Mouse (Mus musculus): ENCODE results near the gene Anapc2.
"Not testable (repeated sequence)": the region's sequence is repeated elsewhere in the genome, so short reads cannot be mapped to it uniquely, and the experiment has no call there.

Gene Anapc2

DNA sequence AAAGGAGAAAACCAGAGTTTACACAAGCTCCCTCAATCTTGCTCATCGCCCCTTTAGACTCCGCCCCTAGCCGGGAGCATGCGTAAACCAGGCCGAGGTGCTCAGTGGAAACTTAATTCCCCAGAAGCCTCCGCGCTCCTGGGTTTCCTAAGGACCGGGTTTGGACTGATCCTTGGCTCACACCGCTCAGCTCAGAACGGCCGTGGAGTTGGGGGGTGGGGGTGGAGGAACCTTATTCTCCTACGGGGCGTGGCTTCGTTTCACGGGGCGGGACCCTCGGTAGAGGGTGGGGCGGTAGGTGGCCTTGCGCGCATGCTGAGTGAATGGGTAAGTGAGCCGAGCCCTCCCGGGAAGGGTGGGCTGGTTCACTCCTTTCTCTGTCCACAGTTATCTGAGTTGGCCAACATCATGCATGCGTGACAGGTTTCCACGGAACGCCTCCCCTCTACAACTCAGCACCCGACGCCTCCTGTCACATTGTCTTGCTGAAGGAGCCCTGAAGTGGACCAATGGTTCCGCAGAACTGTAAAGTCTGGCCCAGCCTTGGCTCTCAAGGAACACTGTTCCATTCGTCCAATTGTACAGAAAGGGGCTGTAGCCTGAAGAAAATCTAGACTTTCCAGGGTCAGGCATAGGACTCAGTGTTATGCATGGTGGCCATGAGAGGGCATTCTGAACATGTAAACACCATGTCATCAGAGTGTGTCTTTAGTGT is 31.4 kb upstream of the Anapc2 start:
- peak; percentile 65 for DNase-seq (ENCODE audit: low read depth, low spot score)

DNA sequence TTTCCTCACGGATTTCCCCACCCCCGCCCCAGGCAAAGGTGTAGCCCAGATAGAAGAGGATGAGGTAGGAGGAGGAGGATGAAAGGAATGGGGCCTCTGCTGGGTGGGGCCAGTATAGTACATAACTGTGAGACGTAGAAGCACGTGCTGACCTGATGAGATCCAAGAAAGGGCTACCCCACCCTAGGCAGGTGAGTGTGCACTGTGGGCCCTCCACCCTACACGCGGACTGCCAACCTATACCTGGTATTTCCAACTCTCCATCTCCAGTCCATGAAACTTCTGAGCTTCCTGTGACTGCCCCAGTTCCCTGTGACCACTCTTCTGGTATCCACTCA is 30.9 kb upstream of the Anapc2 start:
- DNase-seq (ENCODE audit: low read depth, low spot score) = no peak

GRCm38 (mm10) chr2:25242101-25242506 is 30.2 kb upstream of the Anapc2 start, which contains the start of the genes Rnf208 and Cysrt1:
TSS of gene Rnf208 (plus strand) at chr2:25242255.
TSS of gene Cysrt1 (minus strand) at chr2:25242452.
- DNase-seq (ENCODE audit: low read depth, low spot score) = no peak

DNA sequence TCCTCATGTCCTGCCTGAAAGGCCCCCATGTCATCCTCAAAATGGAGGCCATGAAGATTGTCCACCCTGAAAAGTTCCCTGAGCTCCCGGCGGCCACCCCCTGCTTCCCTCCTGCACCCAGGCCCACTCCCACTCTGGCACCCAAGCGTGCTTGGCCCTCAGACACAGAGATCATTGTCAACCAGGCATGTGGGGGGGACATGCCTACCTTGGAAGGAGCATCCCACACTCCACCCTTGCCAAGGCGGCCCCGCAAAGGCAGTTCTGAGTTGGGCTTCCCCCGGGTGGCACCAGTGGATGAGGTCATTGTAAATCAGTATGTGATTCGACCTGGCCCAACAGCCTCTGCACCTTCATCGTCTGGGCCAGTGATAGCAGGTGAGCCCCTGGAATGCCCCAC is 28.9 kb upstream of the Anapc2 start:
- DNase-seq (ENCODE audit: low read depth, low spot score) = no peak

GRCm38 (mm10) chr2:25244144-25244543 is 28.1 kb upstream of the Anapc2 start:
- DNase-seq (ENCODE audit: low read depth, low spot score) = no peak

DNA sequence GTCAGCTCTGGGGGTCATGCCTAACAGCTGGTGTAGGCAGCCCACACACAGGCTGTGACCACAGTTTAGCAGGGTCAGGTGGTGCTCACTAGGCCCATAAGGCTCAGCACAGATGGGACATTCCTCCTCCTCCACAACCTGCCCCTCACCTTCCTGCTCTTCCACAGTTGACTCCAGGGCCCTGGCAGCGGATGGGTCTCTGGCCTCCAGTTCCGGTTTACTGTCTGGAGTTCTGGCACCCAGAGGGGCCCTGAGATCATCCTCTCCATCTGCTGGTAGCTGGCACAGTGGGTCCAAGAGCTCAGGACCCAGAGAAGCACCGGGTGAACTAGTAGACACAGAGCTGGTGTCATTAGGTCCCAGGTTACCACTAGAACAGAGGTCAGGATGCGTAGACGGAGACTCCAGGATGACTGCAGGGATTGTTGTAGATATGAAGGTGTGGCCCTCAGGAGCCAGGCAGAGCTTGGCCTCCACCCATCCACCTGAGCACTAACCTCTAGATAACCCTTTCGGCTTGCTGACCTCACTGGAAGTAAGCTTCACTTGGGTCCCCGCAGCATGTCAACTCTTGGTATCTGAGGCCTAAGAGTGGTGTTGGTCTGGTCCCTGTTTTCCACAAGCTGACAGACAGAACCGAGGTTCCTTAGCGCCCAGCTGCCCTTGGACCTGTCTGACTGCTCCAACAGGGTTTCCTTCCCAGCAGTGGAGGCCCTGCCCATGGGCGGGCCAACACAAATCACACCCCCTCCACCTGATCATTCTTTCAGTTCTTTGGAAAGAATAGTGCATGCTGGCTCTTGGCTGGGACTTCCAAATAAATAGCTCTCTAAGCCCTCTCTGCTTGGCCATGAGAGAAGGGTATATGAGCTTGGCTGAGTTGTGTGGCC is 25.9 kb upstream of the Anapc2 start, which contains the start of gene AL732309.1:
AL732309.1 (minus strand) TSS at position 681 of the 890 bp plus-strand sequence.
- no peak for DNase-seq (ENCODE audit: low read depth, low spot score)

- no peak for DNase-seq (ENCODE audit: low read depth, low spot score)
These were observed 19.9 kb upstream of the Anapc2 start for GRCm38 (mm10) chr2:25252331-25252730.

GRCm38 (mm10) chr2:25255284-25255779 is 16.9 kb upstream of the Anapc2 start, which contains the start of gene Tmem203:
TSS of gene Tmem203 (plus strand) at chr2:25255439.
- peak; percentile 92 for DNase-seq (ENCODE audit: low read depth, low spot score)

DNA sequence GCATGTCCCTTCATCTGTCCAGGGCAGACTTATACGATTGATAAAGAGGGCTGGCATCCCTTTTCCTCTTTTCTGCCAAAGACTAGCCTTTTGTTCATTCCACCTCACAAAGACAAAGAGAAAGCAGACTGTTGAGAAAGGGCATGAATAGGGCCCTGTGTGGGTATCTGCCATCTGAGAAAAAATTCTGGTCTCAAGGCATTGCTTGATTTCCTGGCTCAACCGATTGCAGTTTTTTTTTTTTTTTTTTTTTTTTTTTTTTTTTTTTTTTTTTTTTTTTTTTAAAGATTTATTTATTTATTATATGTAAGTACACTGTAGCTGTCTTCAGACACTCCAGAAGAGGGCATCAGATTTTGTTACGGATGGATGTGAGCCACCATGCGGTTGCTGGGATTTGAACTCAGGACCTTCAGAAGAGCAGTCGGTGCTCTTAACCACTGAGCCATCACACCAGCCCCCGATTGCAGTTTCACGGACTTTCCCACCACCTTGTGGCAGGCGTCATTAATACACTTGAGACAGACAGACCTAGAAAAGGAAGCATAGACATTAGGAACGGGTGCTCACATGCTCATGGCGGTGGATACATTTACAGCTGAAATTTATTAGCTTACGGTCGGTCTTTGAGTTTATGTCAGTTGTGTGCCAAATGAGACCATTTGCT is 15.7 kb upstream of the Anapc2 start:
- not testable (repeated sequence) for DNase-seq (ENCODE audit: low read depth, low spot score)

DNA sequence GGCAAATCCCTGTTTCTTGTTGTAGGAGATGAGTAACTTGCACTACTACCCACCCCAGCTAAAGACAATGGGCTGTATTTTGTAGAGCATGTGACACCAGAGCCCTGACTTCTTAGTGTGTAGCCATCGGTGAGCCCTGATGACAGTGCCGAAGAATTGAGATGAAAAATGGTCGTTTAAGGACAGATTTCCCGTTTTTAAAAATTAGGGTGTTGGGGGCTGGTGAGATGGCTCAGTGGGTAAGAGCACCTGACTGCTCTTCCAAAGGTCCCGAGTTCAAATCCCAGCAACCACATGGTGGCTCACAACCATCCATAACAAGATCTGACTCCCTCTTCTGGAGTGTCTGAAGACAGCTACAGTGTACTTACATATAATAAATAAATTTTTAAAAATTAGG is 15.0 kb upstream of the Anapc2 start:
- DNase-seq (ENCODE audit: low read depth, low spot score) = not testable (repeated sequence)

GRCm38 (mm10) chr2:25258887-25259286 is 13.4 kb upstream of the Anapc2 start:
- no peak for DNase-seq (ENCODE audit: low read depth, low spot score)

DNA sequence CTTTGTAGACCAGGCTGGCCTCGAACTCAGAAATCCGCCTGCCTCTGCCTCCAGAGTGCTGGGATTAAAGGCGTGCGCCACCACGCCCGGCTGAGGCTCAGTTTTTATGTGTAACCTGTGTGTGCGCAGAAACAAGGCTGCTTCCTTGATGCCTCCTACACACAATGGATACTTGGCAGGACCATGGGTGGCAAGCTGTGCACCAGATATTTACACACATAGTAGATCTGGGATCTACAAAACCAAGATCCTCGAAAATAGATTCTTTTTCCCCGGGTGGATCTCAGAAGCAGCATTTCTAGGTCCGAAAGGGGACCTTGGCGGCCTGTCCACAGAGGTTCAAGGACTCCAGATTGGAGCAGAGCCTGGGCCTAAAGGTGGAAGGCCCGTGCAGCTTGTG is 10.4 kb upstream of the Anapc2 start:
- DNase-seq (ENCODE audit: low read depth, low spot score) = no peak

- peak; percentile 90 for DNase-seq (ENCODE audit: low read depth, low spot score)
These were observed 9.9 kb upstream of the Anapc2 start, which contains the start of gene Tprn for GRCm38 (mm10) chr2:25262291-25262767. TSS of gene Tprn (plus strand) at chr2:25262618.

- DNase-seq (ENCODE audit: low read depth, low spot score) = no peak
These were observed 9.3 kb upstream of the Anapc2 start for GRCm38 (mm10) chr2:25262795-25263622.

- DNase-seq (ENCODE audit: low read depth, low spot score) = no peak
These were observed 8.5 kb upstream of the Anapc2 start for GRCm38 (mm10) chr2:25263623-25264285.

- no peak for DNase-seq (ENCODE audit: low read depth, low spot score)
These were observed 8.0 kb upstream of the Anapc2 start for GRCm38 (mm10) chr2:25264286-25264660.

DNA sequence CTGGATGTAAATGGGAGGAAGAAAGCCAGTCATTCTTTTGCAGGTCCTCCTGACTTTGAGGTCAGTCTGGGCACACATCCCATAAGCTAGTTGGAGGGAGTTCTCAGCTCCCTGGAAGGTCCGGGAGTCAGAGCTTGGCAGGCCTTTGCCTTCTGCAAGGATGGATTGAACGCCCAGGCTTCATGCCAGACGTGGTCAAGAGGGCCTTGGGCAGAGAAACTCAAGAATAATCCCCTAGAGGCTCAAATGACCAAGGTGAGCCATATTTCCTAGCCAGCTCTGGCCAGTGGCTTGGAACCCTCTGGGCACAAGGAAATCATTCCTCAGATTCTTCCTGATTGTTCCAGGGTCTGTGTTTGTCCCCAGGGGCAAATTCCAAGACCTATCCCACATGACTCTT is 7.4 kb upstream of the Anapc2 start:
- no peak for DNase-seq (ENCODE audit: low read depth, low spot score)

DNA sequence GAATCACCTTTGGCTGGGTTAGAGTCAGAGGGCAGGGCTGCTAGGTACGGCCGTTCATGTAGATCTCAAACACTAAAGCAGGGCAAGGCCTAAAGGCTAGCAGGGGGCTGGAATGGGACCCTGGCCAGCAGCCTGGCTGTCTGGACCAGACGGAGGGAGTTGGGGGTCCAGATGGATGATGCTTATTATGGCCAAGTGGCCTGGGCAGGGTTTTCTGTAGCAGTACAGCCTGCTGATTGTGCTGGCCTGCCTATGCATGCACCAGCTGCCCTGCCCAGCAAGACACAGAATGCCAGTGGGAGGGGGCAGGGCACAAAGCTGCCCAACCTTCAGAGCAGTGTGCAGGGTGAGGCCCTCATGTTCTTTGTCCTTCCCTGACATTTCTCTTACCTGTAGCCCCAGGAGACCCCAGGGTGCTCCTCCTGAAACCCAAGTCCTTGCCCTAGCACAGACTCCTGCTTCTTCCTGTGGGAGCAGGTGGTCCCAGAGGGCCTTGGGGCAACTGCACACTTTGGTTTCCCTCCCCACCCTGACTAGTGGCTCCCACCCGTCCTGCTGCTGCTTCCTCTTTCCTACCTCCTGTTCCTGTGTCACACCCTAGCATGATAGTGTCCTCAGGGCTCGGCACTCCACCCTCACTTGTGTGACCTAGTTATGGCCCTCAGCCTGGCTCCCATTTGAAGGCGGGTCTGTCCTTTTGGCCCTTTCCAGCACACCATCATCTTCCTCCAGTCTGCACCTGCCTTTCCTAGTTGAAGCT is 6.2 kb upstream of the Anapc2 start:
- DNase-seq (ENCODE audit: low read depth, low spot score) = no peak

GRCm38 (mm10) chr2:25266720-25267119 is 5.6 kb upstream of the Anapc2 start:
- DNase-seq (ENCODE audit: low read depth, low spot score) = no peak

DNA sequence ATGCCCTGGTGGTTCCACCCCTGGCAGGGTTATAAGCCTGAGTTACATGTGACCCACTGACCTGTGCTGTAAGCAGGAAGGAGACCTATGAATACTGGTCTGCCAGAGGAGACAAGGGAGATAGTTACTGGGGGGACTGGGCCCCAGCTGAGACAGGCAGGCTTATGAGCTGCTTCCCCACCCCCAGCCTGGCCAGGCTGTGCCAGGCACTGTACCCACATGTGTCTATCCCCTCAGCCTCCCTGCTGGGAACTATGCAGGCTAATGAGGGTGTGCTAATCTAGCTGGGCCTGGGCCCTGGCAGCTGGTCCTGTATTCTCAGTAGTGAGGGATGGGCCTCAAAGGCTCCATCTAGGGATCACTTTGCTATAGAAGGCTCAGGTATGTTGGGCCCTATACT is 5.0 kb upstream of the Anapc2 start:
- DNase-seq (ENCODE audit: low read depth, low spot score) = no peak

All from retina, postnatal 7 days (tissue).